Mouse (Mus musculus) CH12.LX (cell line): ENCODE measurements around the gene Tex14. TPM values are rescaled to one million over a fixed set of nuclear protein-coding genes. Genes with fewer than 3 reads are reported as not detected.

Experiments used
- DNase-seq: peaks from one replicate; pipeline ENCODE4 v3.0.0-alpha.2; 2013; ENCODE audit errors: extremely low read depth
- H3K27ac ChIP-seq: 2 replicates; pipeline ENCODE4 v1.5.1; 2012; ENCODE audit warnings: low read depth, mild to moderate bottlenecking, control low read depth, moderate library complexity; ENCODE audit not compliant: insufficient read depth
- H3K27me3 ChIP-seq: replicated peaks from 2 replicates; pipeline ENCODE3; 2012; ENCODE audit warnings: inconsistent platforms
- H3K36me3 ChIP-seq, 2 experiments: replicated peaks in 1 of 2; 2 replicates each; pipeline versions ENCODE3 to v1.6.1; 2012; ENCODE audit warnings: inconsistent platforms in 1 of 2, low read length in 1 of 2, mild to moderate bottlenecking in 1 of 2, mixed read lengths in 1 of 2, moderate library complexity in 1 of 2; ENCODE audit not compliant: control insufficient read depth in 1 of 2, insufficient read depth in 1 of 2
- H3K4me1 ChIP-seq, 2 experiments: 2 replicates each; pipeline ENCODE4 v1.6.1; 2012; ENCODE audit warnings: inconsistent platforms in 1 of 2, moderate library complexity in 1 of 2; ENCODE audit not compliant: insufficient read depth in 2 of 2, control insufficient read depth in 1 of 2
- H3K4me2 ChIP-seq: 2 replicates; pipeline ENCODE4 v1.6.1; 2012; ENCODE audit warnings: low read depth, mild to moderate bottlenecking, control low read depth; ENCODE audit not compliant: poor library complexity, insufficient read depth, severe bottlenecking
- H3K4me3 ChIP-seq, 3 experiments: fragments of 150-350 bp in 1 of 3; sonication (generic) in 1 of 3; replicated peaks in 1 of 3; 2 replicates each; pipeline versions ENCODE3 to v1.5.1; 2011 to 2012; ENCODE audit warnings: low read depth in 2 of 3, low read length in 2 of 3, mild to moderate bottlenecking in 2 of 3, moderate library complexity in 2 of 3, control low read depth in 1 of 3, improper control_type of control experiment in 1 of 3, inconsistent platforms in 1 of 3, mixed read lengths in 1 of 3; ENCODE audit not compliant: poor library complexity in 1 of 3
- H3K79me2 ChIP-seq: replicated peaks from 2 replicates; pipeline ENCODE4 v1.6.1; 2012; ENCODE audit warnings: mild to moderate bottlenecking, moderate library complexity; ENCODE audit not compliant: control insufficient read depth, poor library complexity, insufficient read depth, severe bottlenecking; ENCODE audit errors: extremely low read depth
- H3K9ac ChIP-seq: 2 replicates; pipeline ENCODE4 v1.6.1; 2012; ENCODE audit warnings: low read depth, mild to moderate bottlenecking, control low read depth, moderate library complexity; ENCODE audit not compliant: insufficient read depth
- H3K9me3 ChIP-seq: replicated peaks from 2 replicates; pipeline ENCODE3; 2012; ENCODE audit warnings: low read length, inconsistent platforms, mixed read lengths
- BHLHE40 ChIP-seq: IDR thresholded peaks from 2 replicates; pipeline ENCODE4 v1.6.1; 2011; ENCODE audit warnings: mild to moderate bottlenecking, low read depth, low read length, improper control_type of control experiment
- E2F4 ChIP-seq: IDR thresholded peaks from 2 replicates; pipeline ENCODE4 v1.6.1; 2011; ENCODE audit warnings: low read depth, low read length, improper control_type of control experiment; ENCODE audit not compliant: insufficient replicate concordance
- ELF1 ChIP-seq: IDR thresholded peaks from 2 replicates; pipeline ENCODE4 v1.6.1; 2014; ENCODE audit warnings: low read depth, mild to moderate bottlenecking, inconsistent platforms, low read length, improper control_type of control experiment
- EP300 ChIP-seq: IDR thresholded peaks from 2 replicates; pipeline ENCODE4 v1.6.1; 2011; ENCODE audit warnings: low read length, improper control_type of control experiment
- HCFC1 ChIP-seq: IDR thresholded peaks from 2 replicates; pipeline ENCODE4 v1.6.1; 2012; ENCODE audit warnings: low read depth, mild to moderate bottlenecking, inconsistent platforms, low read length, improper control_type of control experiment
- JUN ChIP-seq: IDR thresholded peaks from 2 replicates; pipeline ENCODE4 v1.6.1; 2011; ENCODE audit warnings: low read depth, mild to moderate bottlenecking, low read length, improper control_type of control experiment, moderate library complexity; ENCODE audit not compliant: insufficient read depth
- MAX ChIP-seq: IDR thresholded peaks from 2 replicates; pipeline ENCODE4 v1.6.1; 2011; ENCODE audit warnings: low read length, improper control_type of control experiment
- MXI1 ChIP-seq: IDR thresholded peaks from 2 replicates; pipeline ENCODE4 v1.6.1; 2011; ENCODE audit warnings: mild to moderate bottlenecking, low read depth, low read length, improper control_type of control experiment
- NELFE ChIP-seq: IDR thresholded peaks from 2 replicates; pipeline ENCODE4 v1.6.1; 2011; ENCODE audit warnings: low read depth, low read length, improper control_type of control experiment
- POLR2A ChIP-seq: IDR thresholded peaks from 2 replicates; pipeline ENCODE4 v1.6.1; 2011; ENCODE audit warnings: low read depth, mild to moderate bottlenecking, improper control_type of control experiment, low read length
- RAD21 ChIP-seq: IDR thresholded peaks from 2 replicates; pipeline ENCODE4 v1.6.1; 2011; ENCODE audit warnings: low read depth, mild to moderate bottlenecking, low read length, improper control_type of control experiment, moderate library complexity
- SIN3A ChIP-seq: IDR thresholded peaks from 2 replicates; pipeline ENCODE4 v1.6.1; 2012; ENCODE audit warnings: low read length, improper control_type of control experiment, inconsistent platforms
- USF1 ChIP-seq: IDR thresholded peaks from 2 replicates; pipeline ENCODE4 v1.6.1; 2014; ENCODE audit warnings: low read depth, mild to moderate bottlenecking, inconsistent platforms, low read length, improper control_type of control experiment
- dilution Hi-C: fragments of 300-500 bp; cut with MboI; formaldehyde crosslinking; loops from 2 replicates; pipeline ENCODE4 v1.14.3; 2020; ENCODE audit warnings: low sequenced_read_pairs; ENCODE audit not compliant: extremely low pct_unique_long_range_greater_than_20kb, extremely low pct_ligation_motif_present
- in situ Hi-C: fragments of 300-500 bp; cut with MboI; formaldehyde crosslinking; loops from 3 replicates; pipeline ENCODE4 v1.14.3; 2019; ENCODE audit warnings: low sequenced_read_pairs, low pct_ligation_motif_present, low pct_unique_long_range_greater_than_20kb, mixed read lengths
- polyA plus RNA-seq: library from polyadenylated mRNA; unstranded; fragments of >175 nt; gene quantifications from 2 replicates; pipeline ENCODE4 v1.2.1, GENCODE M21; 2012; ENCODE audit warnings: low read depth; ENCODE audit not compliant: insufficient read length
- total RNA-seq, 2 experiments: library from RNA; depleted of rRNA; stranded (reverse); fragments of 300-350 nt in 1 of 2; fragments of >200 nt in 1 of 2; gene quantifications; 2 replicates each; pipeline ENCODE4 v1.2.3; 2012 to 2014

The Tex14 gene
- total RNA-seq (2012; rRNA removed) = 1.4 and 1.5 TPM in 2 replicates
- total RNA-seq (2014; rRNA removed) = 1.4 and 2.1 TPM in 2 replicates
- polyA plus RNA-seq = 1.3 and 1.6 TPM in 2 replicates

DNA sequence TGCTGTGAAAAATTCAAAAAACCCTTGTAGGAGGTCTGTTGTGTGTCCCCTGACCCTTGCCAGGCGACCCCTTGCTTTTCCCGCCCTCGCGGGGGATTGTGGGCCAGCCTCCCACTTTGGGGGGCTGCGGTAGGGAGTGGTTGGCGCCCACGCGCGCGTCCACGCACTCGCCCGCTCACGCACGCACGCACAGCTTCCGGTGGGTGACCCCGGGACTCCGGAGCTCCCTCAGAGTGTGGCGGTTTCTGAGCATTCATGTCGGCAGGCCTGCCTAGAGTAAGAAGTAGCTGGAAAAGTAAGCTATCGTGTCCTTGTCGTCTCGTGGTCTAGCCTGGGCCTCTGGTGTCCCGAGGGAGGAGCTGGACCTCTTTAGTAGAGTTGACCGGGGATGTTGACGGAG is at the start of gene Tex14, which contains the start of gene Rad51c:
Gene Tex14 (plus strand): TSS at position 190 of the 400 bp plus-strand sequence.
Gene Rad51c (minus strand): TSS at position 79 of the 400 bp plus-strand sequence.
- no peak for TF ChIP-seq USF1
- no peak for TF ChIP-seq HCFC1
- TF ChIP-seq E2F4 = no peak
- TF ChIP-seq BHLHE40 = no peak
- no peak for TF ChIP-seq SIN3A
- TF ChIP-seq POLR2A = no peak
- no peak for TF ChIP-seq MXI1
- TF ChIP-seq ELF1 = no peak
- H3K27me3 ChIP-seq = no peaks in the 10 kb centered on the region
- DNase-seq = no peak
- H3K4me3 ChIP-seq = peak within 1 kb of the TSS; percentile 57
- H3K4me2 ChIP-seq = peak within 1 kb of the TSS; percentile 84
- H3K36me3 ChIP-seq = peaks cover 0 to 12% of the 10 kb centered on the region in 2 experiments
- peak within 1 kb of the TSS; percentile 93 for H3K9ac ChIP-seq
- H3K4me1 ChIP-seq = peaks cover 3 to 22% of the 10 kb centered on the region in 2 experiments
- in situ Hi-C loops = loop anchor here (10.0 kb wide), 1 partner anchor 180 kb away; no protein-coding TSS in a partner anchor
- no peaks in the 10 kb centered on the region for H3K9me3 ChIP-seq
- dilution Hi-C loops = no loop called here
- H3K27ac ChIP-seq = peak within 1 kb of the TSS; percentile 16
- no peaks in the 10 kb centered on the region for H3K79me2 ChIP-seq

- Histone ChIP-seq H3K27ac (no peak overlapping the region), H3K36me3 (no peaks in the 10 kb centered on the region), H3K4me1 (peaks cover 0 to 14% of the 10 kb centered on the region in 2 experiments; a peak in 2 of 4 replicates), H3K27me3 (peaks cover 31% of the 10 kb centered on the region), H3K4me3 (peak overlapping the region; percentile 43 to 80 (median 71)), H3K4me2 (peak overlapping the region; percentile 69), H3K9me3 (no peaks in the 10 kb centered on the region), H3K79me2 (no peaks in the 10 kb centered on the region), H3K9ac (peak overlapping the region; percentile 40; the same call in 1 of the 2 replicates)
- no peak for DNase-seq
- in situ Hi-C loops = no loop called here
- dilution Hi-C loops = no loop called here
- TF ChIP-seq JUN (no peak), EP300 (no peak), RAD21 (no peak), NELFE (no peak), MAX (no peak)
These were observed 47.3 kb upstream of the Tex14 start for GRCm38 (mm10) chr11:87357317-87358300.
